Mouse (Mus musculus) embryo, embryonic 11 days (tissue): Measurements from ENCODE around the gene Akap2.

Source experiments
- DNase-seq: peaks from one replicate; pipeline ENCODE4 v3.0.0-alpha.2; 2015

Akap2 gene

GRCm38 (mm10) chr4:57799297-57799696 is 81.8 kb downstream of the Akap2 start:
- DNase-seq = no peak

- DNase-seq = no peak
These were observed 83.8 kb downstream of the Akap2 start for GRCm38 (mm10) chr4:57801239-57801638.

GRCm38 (mm10) chr4:57801986-57802385 is 84.5 kb downstream of the Akap2 start:
- DNase-seq = no peak

- DNase-seq = no peak
These were observed 85.0 kb downstream of the Akap2 start for GRCm38 (mm10) chr4:57802411-57802810.

GRCm38 (mm10) chr4:57804902-57805301 is 87.4 kb downstream of the Akap2 start:
- no peak for DNase-seq

- no peak for DNase-seq
These were observed 92.0 kb downstream of the Akap2 start for GRCm38 (mm10) chr4:57809449-57809848.

GRCm38 (mm10) chr4:57812075-57812474 is 94.6 kb downstream of the Akap2 start:
- DNase-seq = no peak

GRCm38 (mm10) chr4:57812916-57813575 is 95.6 kb downstream of the Akap2 start:
- peak; percentile 42 for DNase-seq

GRCm38 (mm10) chr4:57813576-57813945 is 96.1 kb downstream of the Akap2 start:
- no peak for DNase-seq

- DNase-seq = no peak
These were observed 97.9 kb downstream of the Akap2 start for GRCm38 (mm10) chr4:57815355-57815754.

GRCm38 (mm10) chr4:57816146-57816545 is 98.7 kb downstream of the Akap2 start:
- no peak for DNase-seq

GRCm38 (mm10) chr4:57820839-57821374 is 103.5 kb downstream of the Akap2 start:
- DNase-seq = no peak

GRCm38 (mm10) chr4:57821556-57822356 is 104.3 kb downstream of the Akap2 start:
- DNase-seq = peak; percentile 27

- no peak for DNase-seq
These were observed 105.2 kb downstream of the Akap2 start for GRCm38 (mm10) chr4:57822641-57823040.

- peak; percentile 72 for DNase-seq
These were observed 107.3 kb downstream of the Akap2 start for GRCm38 (mm10) chr4:57824626-57825240.

- DNase-seq = no peak
These were observed 108.8 kb downstream of the Akap2 start for GRCm38 (mm10) chr4:57826272-57826671.

GRCm38 (mm10) chr4:57829131-57829530 is 111.7 kb downstream of the Akap2 start:
- DNase-seq = no peak

GRCm38 (mm10) chr4:57829740-57830139 is 112.3 kb downstream of the Akap2 start:
- no peak for DNase-seq

GRCm38 (mm10) chr4:57832318-57832717 is 114.9 kb downstream of the Akap2 start:
- no peak for DNase-seq

- peak; percentile 50 for DNase-seq
These were observed 115.6 kb downstream of the Akap2 start for GRCm38 (mm10) chr4:57833060-57833459.

- no peak for DNase-seq
These were observed 116.7 kb downstream of the Akap2 start for GRCm38 (mm10) chr4:57834141-57834540.

- no peak for DNase-seq
These were observed 119.6 kb downstream of the Akap2 start for GRCm38 (mm10) chr4:57837089-57837488.

GRCm38 (mm10) chr4:57839343-57839742 is 121.9 kb downstream of the Akap2 start:
- no peak for DNase-seq

GRCm38 (mm10) chr4:57841911-57842310 is 124.5 kb downstream of the Akap2 start:
- DNase-seq = no peak
